Mouse (Mus musculus) gastrocnemius, adult 2 months (tissue): ENCODE data around the gene Nek2. TPM values are rescaled to one million over a fixed set of nuclear protein-coding genes. Genes with fewer than 3 reads are reported as not detected.

Experiments
- DNase-seq: peaks from one replicate; pipeline ENCODE4 v3.0.0; 2022
- H3K27ac ChIP-seq: fragments of 200-600 bp; 2 replicates; pipeline ENCODE4 v1.8.1; 2022; ENCODE audit warnings: mild to moderate bottlenecking
- H3K4me3 ChIP-seq: fragments of 200-600 bp; 2 replicates; pipeline ENCODE4 v1.8.1; 2022; ENCODE audit warnings: mild to moderate bottlenecking, moderate library complexity
- CTCF ChIP-seq: fragments of 200-600 bp; IDR thresholded peaks from 2 replicates; pipeline ENCODE4 v1.8.1; 2022; ENCODE audit warnings: antibody characterized with exemption, mild to moderate bottlenecking, moderate library complexity
- intact Hi-C: fragments of 180-260 bp; cut with DNase I; formaldehyde crosslinking; loops from one replicate; pipeline ENCODE4 v1.15.1; 2025
- long read RNA-seq, 2 experiments: library from polyadenylated mRNA; stranded (forward); transcript quantifications; one replicate each; pipeline ENCODE4 v2.0.0; 2021
- total RNA-seq, 2 experiments: library from RNA; stranded (reverse); gene quantifications; 2 replicates each; pipeline ENCODE4 v1.2.3; 2021

Gene Nek2
- total RNA-seq, result under 1 TPM; 0.26 to 0.33 TPM
- long read RNA-seq, experiment 1, result 0 reads
- long read RNA-seq, experiment 2, partial matches to known transcripts, result 0 of 1 reads
- long read RNA-seq, experiment 2, other reads (novel, unspliced or antisense), result 1 of 1 reads

DNA sequence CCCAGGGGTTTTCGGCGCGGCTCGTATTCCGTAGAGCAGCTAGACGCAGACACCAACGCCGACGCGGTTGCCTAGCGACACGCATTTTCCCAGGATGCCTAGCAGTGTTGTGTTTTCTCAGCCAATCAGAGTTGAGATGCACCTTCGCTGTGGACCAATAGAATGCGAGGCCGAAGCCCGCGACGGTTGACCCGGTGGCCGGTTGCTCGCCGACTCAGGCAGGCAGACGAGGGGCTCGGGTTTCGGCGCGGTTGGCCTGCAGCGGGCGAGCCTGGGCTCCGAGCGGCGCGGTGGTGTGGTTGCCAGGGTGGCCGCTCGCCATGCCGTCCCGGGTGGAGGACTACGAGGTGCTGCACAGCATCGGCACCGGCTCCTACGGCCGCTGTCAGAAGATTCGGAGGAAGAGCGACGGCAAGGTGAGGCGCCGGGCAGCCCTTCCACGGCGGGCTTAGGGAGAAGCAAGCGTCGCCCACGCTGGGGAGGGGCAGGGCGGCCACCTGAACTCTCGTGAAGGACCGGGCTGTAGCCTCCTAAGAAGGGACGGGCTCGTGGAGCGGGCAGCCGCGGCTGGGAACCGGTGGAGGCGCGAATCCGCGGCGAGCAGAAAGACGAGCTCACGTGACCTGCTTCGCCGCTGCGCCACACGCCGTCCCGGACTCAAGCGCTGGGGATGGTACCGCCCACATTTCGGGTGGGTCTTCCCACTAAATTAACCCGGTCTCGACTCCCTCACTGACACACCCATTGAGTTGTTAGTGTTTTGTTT is at the start of gene Nek2:
Gene Nek2 (plus strand): TSS at position 119 of the 766 bp plus-strand sequence.
- H3K4me3 ChIP-seq, result peak within 1 kb of the TSS; percentile 87
- peak; percentile 97 for DNase-seq
- intact Hi-C loops, result loop anchor here (5.0 kb wide), 1 partner anchor 509 kb away; no protein-coding TSS in a partner anchor
- H3K27ac ChIP-seq, result peak within 1 kb of the TSS; percentile 77
- no peak for TF ChIP-seq CTCF

DNA sequence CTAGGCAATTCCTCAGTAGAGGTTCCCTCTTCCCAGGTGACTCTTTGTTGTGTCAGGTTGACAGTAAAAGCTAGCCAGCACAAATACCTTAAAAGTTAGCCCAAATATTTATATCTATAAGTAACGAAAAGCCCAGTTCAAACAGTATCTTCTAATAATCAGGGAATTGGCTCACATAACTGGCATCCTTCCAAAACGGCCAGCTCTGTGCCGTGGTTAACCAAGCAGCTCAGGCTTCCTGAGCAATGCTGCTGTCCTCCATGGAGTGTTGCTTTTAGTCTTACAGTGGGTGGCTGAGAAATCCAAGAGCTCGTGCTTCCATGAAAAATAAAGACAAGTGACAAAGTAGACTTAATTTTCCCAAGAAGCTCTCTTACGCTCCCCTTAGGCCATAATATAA is 47.1 kb upstream of the Nek2 start:
- no peak for DNase-seq
- Histone ChIP-seq H3K4me3 (no peak overlapping the region), H3K27ac (no peak overlapping the region)
- intact Hi-C loops, result no loop called here
- no peak for TF ChIP-seq CTCF

- H3K27ac ChIP-seq, result no peak overlapping the region
- no peak for DNase-seq
- intact Hi-C loops, result no loop called here
- H3K4me3 ChIP-seq, result no peak overlapping the region
- TF ChIP-seq CTCF, result no peak
Measured at GRCm38 (mm10) chr1:191775116-191775515, 46.1 kb upstream of the Nek2 start.

- no peak for DNase-seq
- intact Hi-C loops, result no loop called here
- no peak for TF ChIP-seq CTCF
- Histone ChIP-seq H3K27ac (no peak overlapping the region), H3K4me3 (no peak overlapping the region)
Measured at GRCm38 (mm10) chr1:191777521-191777920, 43.7 kb upstream of the Nek2 start.

DNA sequence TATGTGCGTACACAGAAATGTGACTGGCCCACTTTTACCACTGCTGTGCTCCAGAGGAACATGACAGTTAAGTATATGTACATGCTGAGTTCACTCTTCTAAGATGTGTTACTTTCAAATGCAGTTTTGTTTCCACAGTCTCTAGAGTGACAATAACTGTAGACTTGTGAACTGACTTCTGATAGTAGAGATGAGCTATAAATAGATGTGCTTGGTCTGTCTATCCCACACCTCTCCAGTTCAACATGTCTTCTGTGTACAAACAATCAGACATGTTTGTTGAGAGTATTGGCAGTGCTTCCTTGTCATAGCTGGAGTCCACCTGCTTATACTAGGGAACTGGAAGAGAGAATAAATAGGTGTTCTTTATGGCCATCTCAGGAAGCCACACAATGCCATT is 40.8 kb upstream of the Nek2 start:
- TF ChIP-seq CTCF, result no peak
- no peak overlapping the region for H3K27ac ChIP-seq
- H3K4me3 ChIP-seq, result no peak overlapping the region
- DNase-seq, result no peak
- intact Hi-C loops, result no loop called here

GRCm38 (mm10) chr1:191785108-191785507 is 36.1 kb upstream of the Nek2 start:
- TF ChIP-seq CTCF, result no peak
- H3K27ac ChIP-seq, result no peak overlapping the region
- intact Hi-C loops, result no loop called here
- no peak overlapping the region for H3K4me3 ChIP-seq
- no peak for DNase-seq

GRCm38 (mm10) chr1:191786255-191786654 is 35.0 kb upstream of the Nek2 start:
- intact Hi-C loops, result no loop called here
- no peak overlapping the region for H3K27ac ChIP-seq
- DNase-seq, result no peak
- H3K4me3 ChIP-seq, result no peak overlapping the region
- TF ChIP-seq CTCF, result no peak

DNA sequence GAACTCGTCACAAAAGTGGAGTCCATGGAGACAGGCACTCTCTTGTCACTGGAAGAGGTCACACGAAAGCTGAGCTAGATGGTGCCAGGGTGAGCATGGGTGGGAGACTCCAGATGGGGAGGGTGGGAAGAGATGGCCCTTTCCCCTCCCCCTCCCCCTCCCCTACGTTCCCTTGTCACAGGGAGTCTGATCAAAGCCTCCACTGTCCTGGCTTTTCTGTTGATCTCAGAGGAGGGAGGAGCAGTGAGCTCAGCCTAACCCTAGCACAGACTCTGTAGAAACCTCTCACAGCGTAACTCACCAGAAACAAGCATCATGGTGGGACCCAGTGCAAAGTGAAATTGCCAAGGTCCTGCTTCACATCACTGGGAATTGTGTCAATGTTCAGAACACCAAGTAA is 33.9 kb upstream of the Nek2 start:
- H3K4me3 ChIP-seq, result no peak overlapping the region
- no peak overlapping the region for H3K27ac ChIP-seq
- TF ChIP-seq CTCF, result no peak
- intact Hi-C loops, result no loop called here
- DNase-seq, result no peak

DNA sequence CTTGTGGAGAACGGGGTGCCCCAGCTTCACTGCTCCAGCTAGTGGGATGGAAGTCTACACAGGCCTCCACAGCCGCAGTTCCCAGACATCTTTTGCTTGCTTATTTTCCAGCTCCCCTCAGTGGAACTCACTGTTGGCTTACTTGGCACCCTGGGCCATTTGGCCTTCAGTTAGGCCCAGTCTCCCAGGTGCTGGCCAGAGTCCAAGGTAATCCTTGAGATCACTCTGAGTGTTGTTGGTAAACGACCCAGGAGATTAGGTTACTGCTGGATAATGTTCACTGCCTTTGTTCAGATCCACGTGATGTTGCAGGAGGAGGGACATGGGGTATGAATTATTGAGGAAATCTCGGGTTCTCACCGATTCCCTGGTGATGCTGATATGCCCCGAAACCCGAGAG is 28.3 kb upstream of the Nek2 start:
- TF ChIP-seq CTCF, result no peak
- Histone ChIP-seq H3K27ac (no peak overlapping the region), H3K4me3 (no peak overlapping the region)
- DNase-seq, result no peak
- intact Hi-C loops, result no loop called here

DNA sequence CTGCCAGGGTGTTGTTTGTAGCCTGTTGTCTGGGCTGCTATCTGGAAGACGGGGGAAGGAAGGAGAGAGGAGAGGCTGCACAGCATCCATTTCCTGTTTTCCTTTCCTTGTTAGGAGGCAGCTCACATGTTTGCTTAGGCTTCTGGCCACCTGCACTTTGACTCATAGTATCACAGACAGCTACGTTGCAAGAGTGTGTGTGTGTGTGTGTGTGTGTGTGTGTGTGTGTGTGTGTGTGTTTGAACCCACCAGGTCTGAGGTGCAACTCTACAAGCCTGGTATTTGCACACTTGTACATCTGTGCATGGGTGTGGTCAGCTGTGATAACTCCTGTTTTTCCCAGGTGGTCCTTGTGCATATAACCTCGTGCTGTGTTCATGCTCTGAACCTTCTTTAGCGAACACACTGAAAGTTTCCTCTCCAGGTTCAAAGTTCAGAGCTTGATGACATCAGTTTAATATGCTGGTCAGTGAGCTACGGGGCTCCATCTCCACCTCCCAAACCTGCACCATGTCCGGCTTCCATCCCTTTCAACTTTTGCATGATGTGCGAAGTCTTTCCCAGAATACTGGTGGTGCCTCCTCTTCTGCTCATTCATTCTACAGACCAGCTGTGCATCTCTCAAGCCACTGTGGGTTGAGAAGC is 27.2 kb upstream of the Nek2 start:
- TF ChIP-seq CTCF, result no peak
- intact Hi-C loops, result no loop called here
- no peak overlapping the region for H3K27ac ChIP-seq
- no peak for DNase-seq
- H3K4me3 ChIP-seq, result no peak overlapping the region

DNA sequence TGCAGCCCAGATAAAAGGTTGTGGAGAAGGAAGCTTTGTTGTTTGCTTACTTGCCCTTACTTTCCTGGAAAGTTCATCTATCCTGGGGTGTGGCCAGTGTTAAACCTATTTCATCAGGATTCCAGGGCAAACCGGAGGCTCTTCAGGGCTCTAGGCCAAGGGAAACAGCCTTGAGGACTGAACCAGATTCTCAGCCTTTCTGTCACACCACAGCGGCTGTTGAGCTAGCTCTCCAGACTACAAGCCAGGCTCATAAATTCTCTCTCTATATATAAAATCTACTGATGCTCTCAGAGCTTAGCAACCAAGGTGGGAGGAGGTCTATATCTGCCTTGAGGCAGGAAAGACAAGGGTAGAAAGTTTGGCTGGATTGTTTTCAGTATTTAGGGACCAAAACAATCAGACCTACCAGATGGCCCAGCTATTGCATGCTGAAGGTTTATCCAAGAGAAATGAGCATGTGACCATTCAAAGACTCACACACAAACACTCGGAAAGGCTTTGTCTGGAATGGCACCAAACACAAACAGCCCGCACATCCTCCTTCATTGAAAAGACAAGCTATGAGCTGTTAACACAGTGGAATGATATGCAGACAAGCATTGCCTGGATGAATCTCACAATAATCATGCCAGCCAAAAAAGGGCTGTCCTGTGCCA is 24.9 kb upstream of the Nek2 start:
- Histone ChIP-seq H3K4me3 (no peak overlapping the region), H3K27ac (no peak overlapping the region)
- TF ChIP-seq CTCF, result no peak
- no peak for DNase-seq
- intact Hi-C loops, result no loop called here

DNA sequence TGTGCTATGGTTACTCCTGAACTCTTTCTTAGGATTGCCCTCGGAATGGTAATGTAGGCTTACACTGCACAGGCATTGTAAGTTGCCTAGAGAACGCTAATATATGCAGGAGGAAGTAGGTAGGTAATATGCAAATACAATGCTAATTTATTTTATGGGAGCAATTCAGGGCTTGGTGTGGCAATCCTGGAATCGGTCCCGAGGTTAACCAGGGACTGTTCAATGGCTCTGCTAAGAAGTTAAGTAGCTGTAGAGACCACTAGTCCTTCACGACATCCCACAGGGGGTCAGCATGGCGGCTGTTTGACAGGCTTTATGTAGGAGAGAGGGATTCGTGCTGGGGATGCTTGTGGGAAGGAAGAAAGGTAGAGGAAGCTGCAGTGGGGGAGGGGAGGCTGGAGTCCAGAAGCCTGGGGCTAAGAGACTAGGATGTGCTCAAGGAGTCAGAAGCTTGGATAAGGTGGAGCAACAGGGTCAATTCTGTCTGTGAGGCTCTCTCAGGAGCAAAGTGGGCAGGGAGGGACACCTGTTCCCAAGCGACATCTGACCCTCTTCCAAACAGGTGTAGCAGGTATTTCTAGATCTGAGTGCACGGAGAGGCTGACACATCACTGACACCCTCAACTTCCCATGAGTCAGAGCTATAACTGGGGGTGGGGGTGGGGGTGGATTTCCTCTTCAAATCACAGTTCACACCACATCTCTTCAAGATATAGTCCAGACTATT is 19.0 kb upstream of the Nek2 start:
- DNase-seq, result no peak
- intact Hi-C loops, result no loop called here
- Histone ChIP-seq H3K27ac (no peak overlapping the region; the same call in 1 of the 2 replicates), H3K4me3 (no peak overlapping the region)
- TF ChIP-seq CTCF, result no peak
